Mouse (Mus musculus) hindbrain, embryonic 13.5 days (tissue): Measurements from ENCODE around the gene Foxd3. TPM values are rescaled to one million over a fixed set of nuclear protein-coding genes. Genes with fewer than 3 reads are reported as not detected.

Experiments used
- ATAC-seq: fragments of 200-750 bp; cut with Nextera tagmentation; 2 replicates; pipeline ENCODE4 v1.8.0; 2017; ENCODE audit warnings: moderate TSS enrichment; ENCODE audit not compliant: low FRiP score
- H3K27ac ChIP-seq: fragments of 300-500 bp; sonication (generic); 2 replicates; pipeline ENCODE4 v1.5.1; 2015; ENCODE audit warnings: inconsistent platforms, mild to moderate bottlenecking, moderate library complexity
- H3K27me3 ChIP-seq: fragments of 300-500 bp; sonication (generic); 2 replicates; pipeline ENCODE4 v1.6.1; 2015; ENCODE audit warnings: mild to moderate bottlenecking, inconsistent platforms
- H3K36me3 ChIP-seq: fragments of 300-500 bp; sonication (generic); 2 replicates; pipeline ENCODE4 v1.6.1; 2015; ENCODE audit warnings: mild to moderate bottlenecking, inconsistent platforms
- H3K4me1 ChIP-seq: fragments of 300-500 bp; sonication (generic); replicated peaks from 2 replicates; pipeline ENCODE4 v1.6.1; 2015; ENCODE audit warnings: inconsistent platforms
- H3K4me2 ChIP-seq: fragments of 300-500 bp; sonication (generic); 2 replicates; pipeline ENCODE4 v1.6.1; 2015; ENCODE audit warnings: inconsistent platforms, mild to moderate bottlenecking, moderate library complexity
- H3K4me3 ChIP-seq: fragments of 300-500 bp; sonication (generic); 2 replicates; pipeline ENCODE4 v1.5.1; 2015; ENCODE audit warnings: mild to moderate bottlenecking, inconsistent platforms
- H3K9ac ChIP-seq: fragments of 300-500 bp; sonication (generic); 2 replicates; pipeline ENCODE4 v1.6.1; 2015; ENCODE audit warnings: mild to moderate bottlenecking, inconsistent platforms
- H3K9me3 ChIP-seq: fragments of 300-500 bp; sonication (generic); 2 replicates; pipeline ENCODE4 v1.6.1; 2016; ENCODE audit warnings: inconsistent platforms
- WGBS: fragments of 180-500 bp; shearing (Covaris S2); methylation state at CpG from one replicate; pipeline ENCODE4 v1.1.7; 2015; 5-methylcytosine and 5-hydroxymethylcytosine counted together
- polyA plus RNA-seq: library from polyadenylated mRNA; unstranded; fragments of >200 nt; fragmentation: Nextera tagmentation; extraction: Ambion mirVana; gene quantifications from 2 replicates; pipeline ENCODE4 v1.2.1, GENCODE M21; 2015

Gene Foxd3
- polyA plus RNA-seq, 1 experiment from 2014 or later: 2.2 TPM

DNA sequence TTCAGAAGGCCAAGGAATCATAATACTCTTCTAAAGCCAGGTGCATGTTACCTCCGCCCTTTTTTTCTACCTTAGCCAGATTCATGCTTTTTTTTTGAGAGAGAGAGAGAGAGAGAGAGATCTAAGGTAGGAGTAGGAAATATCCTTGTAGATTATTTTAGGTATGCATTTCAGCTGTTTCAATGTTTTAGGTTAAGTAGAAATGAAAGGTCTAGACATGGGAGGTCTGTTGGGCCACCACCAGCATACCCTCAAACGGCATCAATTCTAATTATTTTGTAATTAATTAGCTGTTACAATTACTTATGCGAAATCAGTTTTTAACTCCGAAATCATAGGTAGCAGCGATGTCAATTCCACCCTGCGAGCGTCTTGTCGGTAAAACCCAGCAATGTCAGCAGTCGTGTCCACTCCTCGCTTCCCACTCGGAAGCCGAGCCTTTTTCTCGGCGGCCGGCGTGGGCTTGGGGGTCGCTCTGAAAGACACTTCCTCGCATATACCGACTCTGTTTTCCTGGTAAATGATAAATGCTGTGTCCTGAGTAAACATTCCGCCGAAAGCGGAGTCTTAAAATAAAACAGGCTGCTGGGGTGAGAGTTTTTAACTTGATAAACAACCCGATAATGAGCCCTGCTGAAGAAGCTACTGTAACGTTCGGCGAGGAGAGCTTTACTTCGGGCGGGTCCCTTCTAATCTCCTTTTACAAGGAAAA is 3.4 kb downstream of the Foxd3 start:
- Histone ChIP-seq H3K36me3 (no peaks in the 10 kb centered on the region), H3K27me3 (peaks cover 83% of the 10 kb centered on the region), H3K4me2 (peak overlapping the region; percentile 36), H3K4me3 (peak overlapping the region; percentile 24), H3K4me1 (peaks cover 26% of the 10 kb centered on the region), H3K9ac (no peak overlapping the region), H3K27ac (peak overlapping the region; percentile 6; the same call in 1 of the 2 replicates), H3K9me3 (no peaks in the 10 kb centered on the region)
- 2% methylated on average over 28 of the region's 28 CpGs for WGBS
- ATAC-seq: no peak

DNA sequence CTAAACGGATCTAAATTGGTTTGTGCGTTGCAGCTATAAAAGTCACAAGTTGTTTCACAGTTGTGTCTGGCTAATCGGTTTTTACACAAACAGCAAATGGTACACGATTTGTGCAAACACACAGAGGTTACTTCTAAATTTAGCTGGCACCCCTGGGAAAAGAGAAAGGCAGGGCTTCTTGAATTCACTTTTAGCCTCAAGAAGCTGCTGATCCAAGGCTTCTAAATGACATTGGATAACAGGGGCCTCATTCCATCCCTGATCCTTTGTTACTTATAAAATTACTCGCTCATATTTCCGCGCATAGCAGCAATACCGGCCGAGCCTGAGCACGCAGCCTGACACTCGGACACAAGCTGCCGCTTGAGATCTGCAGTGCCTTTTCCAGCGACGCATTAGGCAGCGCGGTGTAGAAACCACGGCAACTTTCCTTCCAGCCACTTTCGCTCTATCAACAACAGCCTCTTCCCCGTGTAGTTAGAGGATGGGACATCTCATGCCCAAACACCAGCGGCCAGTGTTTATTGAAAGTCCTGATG is 4.0 kb downstream of the Foxd3 start:
- peaks cover 83% of the 10 kb centered on the region for H3K27me3 ChIP-seq

DNA sequence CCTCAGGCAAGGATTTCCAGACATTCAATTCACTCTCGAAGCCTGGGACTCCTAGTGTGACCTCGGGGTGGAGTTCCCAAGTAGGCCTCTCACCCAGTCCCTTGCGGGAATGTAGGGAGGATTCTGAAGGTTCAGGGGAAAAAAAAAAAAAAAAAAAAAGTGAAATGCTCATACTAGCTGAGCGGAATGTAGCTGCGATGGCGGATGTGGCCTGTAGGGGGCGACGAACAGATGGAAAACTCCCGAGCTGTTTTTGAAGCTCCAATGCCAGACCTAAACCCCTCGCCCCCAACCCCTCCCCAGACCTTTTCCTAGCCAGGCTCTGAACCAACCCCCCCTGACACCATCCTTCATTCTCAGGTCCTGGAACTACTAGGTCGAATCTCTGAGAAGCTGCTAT is 4.9 kb downstream of the Foxd3 start:
- no peak overlapping the region for H3K27ac ChIP-seq
- peak overlapping the region; percentile 36; the same call in 1 of the 2 replicates for H3K4me2 ChIP-seq
- peaks cover 22% of the 10 kb centered on the region for H3K4me1 ChIP-seq
- H3K9ac ChIP-seq: no peak overlapping the region
- ATAC-seq: 0 out of 2 replicates have a peak, but pooled peaks have one; percentile 25
- H3K9me3 ChIP-seq: no peaks in the 10 kb centered on the region
- WGBS: under 1% methylated on average over 11 of the region's 11 CpGs
- peaks cover 84% of the 10 kb centered on the region for H3K27me3 ChIP-seq
- no peaks in the 10 kb centered on the region for H3K36me3 ChIP-seq
- no peak overlapping the region for H3K4me3 ChIP-seq

More for the DNA sequence above, 4.0 kb downstream of the Foxd3 start:
- no peak for ATAC-seq
- Histone ChIP-seq H3K9me3 (no peaks in the 10 kb centered on the region), H3K4me1 (peaks cover 26% of the 10 kb centered on the region), H3K4me3 (peak overlapping the region; percentile 24), H3K9ac (0 out of 2 replicates have a peak overlapping the region, but pooled peaks have one; percentile 26), H3K4me2 (peak overlapping the region; percentile 36), H3K36me3 (no peaks in the 10 kb centered on the region), H3K27ac (peak overlapping the region; percentile 6)
- under 1% methylated on average over 20 of the region's 20 CpGs for WGBS

DNA sequence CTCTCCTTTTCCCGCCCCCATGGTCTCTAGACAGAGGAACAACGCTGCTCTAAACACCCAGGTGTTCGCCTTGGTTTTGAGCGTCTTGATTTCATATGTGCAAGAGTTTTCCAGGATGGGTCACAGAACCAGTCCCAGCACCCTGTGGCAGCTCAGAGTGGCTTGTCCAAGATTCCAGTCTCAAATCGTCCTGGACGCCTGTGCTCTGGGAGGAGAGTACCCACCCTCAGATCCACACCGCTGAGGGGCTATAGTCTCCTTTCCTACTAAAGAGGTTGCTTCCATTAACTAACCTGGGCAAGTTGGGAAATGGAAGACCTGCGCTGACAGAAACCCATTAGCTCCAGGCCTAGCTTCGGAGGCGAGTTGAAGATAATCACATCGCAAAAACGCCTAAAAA is 5.9 kb downstream of the Foxd3 start:
- ATAC-seq: no peak
- Histone ChIP-seq H3K27ac (no peak overlapping the region), H3K9me3 (no peaks in the 10 kb centered on the region), H3K27me3 (peaks cover 79% of the 10 kb centered on the region), H3K4me3 (no peak overlapping the region), H3K4me1 (peaks cover 15% of the 10 kb centered on the region), H3K36me3 (no peaks in the 10 kb centered on the region), H3K9ac (no peak overlapping the region), H3K4me2 (no peak overlapping the region)
- 6% methylated on average over 12 of the region's 12 CpGs for WGBS

DNA sequence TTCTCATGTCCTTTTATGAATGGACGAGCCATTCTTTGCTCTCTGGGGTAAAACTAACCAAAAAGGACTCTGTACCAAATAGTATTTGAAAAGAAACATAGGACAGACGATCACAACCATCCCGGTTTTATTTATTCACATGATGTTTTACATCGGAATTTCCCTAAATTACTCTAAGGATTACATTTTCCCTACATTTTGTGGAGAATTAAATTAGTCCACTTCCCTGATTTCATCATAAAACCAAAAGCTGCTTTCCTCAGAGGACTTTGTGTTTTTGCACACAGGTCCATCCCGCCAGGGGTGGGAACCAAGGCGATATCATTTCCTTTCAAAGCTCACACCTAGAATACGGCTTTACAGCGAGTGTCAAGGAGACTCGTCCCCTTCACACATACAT is 6.3 kb downstream of the Foxd3 start:
- 9% methylated on average over 9 of the region's 9 CpGs for WGBS
- Histone ChIP-seq H3K4me3 (no peak overlapping the region), H3K27ac (no peak overlapping the region), H3K4me1 (peaks cover 10% of the 10 kb centered on the region), H3K4me2 (no peak overlapping the region), H3K36me3 (no peaks in the 10 kb centered on the region), H3K9me3 (no peaks in the 10 kb centered on the region), H3K9ac (no peak overlapping the region), H3K27me3 (peaks cover 78% of the 10 kb centered on the region)
- no peak for ATAC-seq

DNA sequence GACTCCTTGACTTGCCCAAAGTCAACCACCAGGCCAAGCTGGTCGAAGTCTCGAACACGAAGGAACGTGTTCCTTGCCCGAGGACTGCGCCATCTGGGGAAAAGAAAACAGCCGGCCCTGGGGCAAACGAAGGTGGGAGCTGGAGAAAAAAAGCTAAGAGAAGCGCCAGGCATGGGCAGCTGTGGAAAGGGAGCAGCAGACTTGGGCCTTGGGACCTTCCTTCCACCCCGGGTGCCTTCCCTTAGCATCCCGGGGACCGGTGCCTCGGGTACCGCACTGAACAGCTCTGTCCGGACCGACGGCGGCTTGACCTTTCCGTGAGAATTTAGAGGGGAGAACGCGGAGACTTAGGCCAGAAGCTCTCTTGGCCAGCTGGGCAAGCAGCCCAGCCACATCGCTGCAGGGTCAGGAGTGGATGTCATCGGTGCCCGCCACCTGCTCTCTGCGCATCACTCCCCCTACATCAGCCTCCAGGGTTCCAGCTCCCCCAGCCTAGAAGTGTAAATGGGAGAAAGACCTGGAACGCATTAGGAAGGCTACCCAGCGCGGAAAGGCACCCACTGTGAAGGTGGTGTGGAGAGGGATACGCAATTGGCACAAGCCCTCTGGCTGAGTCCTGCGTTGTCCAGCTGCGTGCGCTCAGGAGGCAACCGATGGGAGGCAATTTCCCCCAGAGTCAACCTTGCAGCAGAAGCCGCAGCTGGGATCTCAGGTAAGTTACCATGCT is 6.9 kb downstream of the Foxd3 start:
- Histone ChIP-seq H3K4me1 (peaks cover 4% of the 10 kb centered on the region), H3K27me3 (peaks cover 78% of the 10 kb centered on the region), H3K9me3 (no peaks in the 10 kb centered on the region), H3K27ac (no peak overlapping the region), H3K4me3 (no peak overlapping the region), H3K4me2 (no peak overlapping the region), H3K9ac (no peak overlapping the region), H3K36me3 (no peaks in the 10 kb centered on the region)
- WGBS: 2% methylated on average over 34 of the region's 34 CpGs
- ATAC-seq: 0 out of 2 replicates have a peak, but pooled peaks have one; percentile 7

DNA sequence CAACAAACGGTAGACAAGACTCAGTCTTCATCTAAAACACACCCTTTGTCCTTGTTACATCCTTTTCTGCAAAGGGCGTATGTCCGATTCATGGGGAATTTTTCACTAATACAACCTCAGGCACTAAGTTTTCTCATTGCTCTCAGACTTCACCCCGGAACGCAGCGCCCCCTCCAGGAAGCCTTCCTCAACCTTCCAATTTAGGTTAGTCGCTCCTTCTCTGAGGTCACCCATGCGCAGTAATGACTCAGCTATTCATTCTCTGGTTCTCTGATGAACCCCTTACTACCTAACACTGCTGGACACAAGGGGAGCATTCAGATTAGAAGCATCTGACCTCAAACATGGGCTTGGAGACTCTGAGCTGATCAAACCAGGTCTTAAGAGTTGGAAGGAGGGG is 7.6 kb downstream of the Foxd3 start:
- WGBS: 16% methylated on average over 8 of the region's 8 CpGs
- no peak overlapping the region for H3K4me2 ChIP-seq
- ATAC-seq: no peak
- peaks cover 81% of the 10 kb centered on the region for H3K27me3 ChIP-seq
- H3K9ac ChIP-seq: no peak overlapping the region
- H3K9me3 ChIP-seq: no peaks in the 10 kb centered on the region
- H3K36me3 ChIP-seq: no peaks in the 10 kb centered on the region
- no peak overlapping the region for H3K4me3 ChIP-seq
- no peak overlapping the region for H3K27ac ChIP-seq
- H3K4me1 ChIP-seq: peaks cover 4% of the 10 kb centered on the region

DNA sequence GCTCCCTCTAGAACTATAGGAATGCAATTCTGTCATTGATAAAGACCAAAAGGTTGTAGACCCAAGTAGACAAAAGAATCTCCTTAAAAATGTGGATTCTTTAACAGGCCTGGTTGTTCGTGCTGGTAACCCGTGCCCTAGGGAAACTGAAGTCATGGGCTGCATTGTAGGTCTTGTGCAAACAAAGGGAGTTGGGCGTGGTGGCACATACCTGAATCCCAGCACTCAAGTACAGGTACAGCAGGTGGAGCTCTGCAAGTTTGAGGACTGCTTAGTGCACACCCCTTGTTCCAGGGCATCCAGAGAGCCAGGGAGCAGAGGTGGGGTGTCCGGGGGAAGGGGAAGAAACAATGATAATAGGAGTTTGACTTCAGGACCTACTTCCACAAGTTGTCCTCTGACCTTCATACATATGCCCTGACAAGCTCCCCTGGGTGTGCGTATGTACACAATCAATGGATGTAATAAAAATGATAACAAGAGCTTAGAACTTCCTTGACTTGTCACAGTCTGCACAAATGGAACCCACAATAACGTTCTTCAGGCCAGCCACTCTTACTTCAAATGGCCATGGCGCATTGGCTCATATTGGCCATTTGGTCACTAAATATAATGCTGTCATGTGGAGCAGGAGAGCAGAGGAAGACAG is 14.2 kb downstream of the Foxd3 start:
- H3K9me3 ChIP-seq: no peaks in the 10 kb centered on the region; the same call in 1 of the 2 replicates
- no peaks in the 10 kb centered on the region for H3K4me1 ChIP-seq
- H3K4me2 ChIP-seq: no peak overlapping the region
- no peak overlapping the region for H3K27ac ChIP-seq
- peaks cover 37% of the 10 kb centered on the region for H3K27me3 ChIP-seq
- no peak overlapping the region for H3K9ac ChIP-seq
- H3K4me3 ChIP-seq: no peak overlapping the region
- no peak for ATAC-seq
- WGBS: 91% methylated on average over 7 of the region's 7 CpGs
- no peaks in the 10 kb centered on the region for H3K36me3 ChIP-seq

DNA sequence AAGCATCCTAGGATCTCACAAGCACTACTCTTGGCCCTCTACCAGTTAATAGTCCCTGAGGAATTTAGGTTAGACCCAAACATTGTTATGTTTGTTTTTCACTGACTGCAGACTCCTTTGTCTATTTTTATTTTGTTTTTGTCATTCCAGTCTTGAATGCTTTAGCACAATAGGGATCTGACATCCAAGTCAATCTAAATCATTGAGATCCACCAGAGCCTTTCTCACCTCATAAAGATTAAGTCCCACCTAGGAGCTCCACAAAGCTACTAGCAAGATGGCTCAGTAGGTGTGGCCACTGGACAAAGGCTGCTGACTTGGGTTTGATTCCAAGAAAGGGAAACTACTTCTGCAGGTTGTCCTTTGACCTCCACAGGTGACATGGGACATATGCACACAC is 19.1 kb downstream of the Foxd3 start:
- no peak for ATAC-seq
- H3K9me3 ChIP-seq: no peaks in the 10 kb centered on the region; the same call in 1 of the 2 replicates
- no peaks in the 10 kb centered on the region for H3K4me1 ChIP-seq
- H3K27ac ChIP-seq: no peak overlapping the region
- H3K4me3 ChIP-seq: no peak overlapping the region
- no peak overlapping the region for H3K4me2 ChIP-seq
- H3K27me3 ChIP-seq: 0 out of 2 replicates have a peak, but pooled peaks cover 4% of the 10 kb centered on the region
- no peaks in the 10 kb centered on the region for H3K36me3 ChIP-seq
- no peak overlapping the region for H3K9ac ChIP-seq

DNA sequence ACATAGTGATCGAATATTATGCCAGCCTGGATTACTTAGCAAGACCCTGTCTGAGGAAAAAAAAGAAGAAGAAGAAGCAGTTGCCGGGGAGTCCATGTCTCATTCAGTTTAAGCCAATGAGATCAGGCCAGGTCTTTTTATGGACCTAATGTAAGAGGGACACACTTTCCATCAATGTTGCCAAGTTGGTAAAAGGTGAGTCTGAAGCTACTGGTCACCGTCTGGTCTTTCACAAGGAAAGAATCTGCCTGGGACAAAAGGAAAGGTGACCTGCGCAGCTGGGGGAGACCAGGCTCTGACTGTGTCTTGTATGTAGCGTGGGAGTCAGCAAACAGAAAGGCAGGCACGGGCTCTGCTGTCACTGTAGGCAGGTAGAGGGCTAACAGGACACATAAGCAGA is 27.8 kb downstream of the Foxd3 start:
- Histone ChIP-seq H3K36me3 (no peaks in the 10 kb centered on the region), H3K4me1 (no peaks in the 10 kb centered on the region), H3K27me3 (no peaks in the 10 kb centered on the region), H3K4me2 (no peak overlapping the region), H3K4me3 (no peak overlapping the region), H3K9ac (no peak overlapping the region), H3K27ac (no peak overlapping the region), H3K9me3 (no peaks in the 10 kb centered on the region)
- ATAC-seq: no peak
- 87% methylated on average over 6 of the region's 6 CpGs for WGBS

DNA sequence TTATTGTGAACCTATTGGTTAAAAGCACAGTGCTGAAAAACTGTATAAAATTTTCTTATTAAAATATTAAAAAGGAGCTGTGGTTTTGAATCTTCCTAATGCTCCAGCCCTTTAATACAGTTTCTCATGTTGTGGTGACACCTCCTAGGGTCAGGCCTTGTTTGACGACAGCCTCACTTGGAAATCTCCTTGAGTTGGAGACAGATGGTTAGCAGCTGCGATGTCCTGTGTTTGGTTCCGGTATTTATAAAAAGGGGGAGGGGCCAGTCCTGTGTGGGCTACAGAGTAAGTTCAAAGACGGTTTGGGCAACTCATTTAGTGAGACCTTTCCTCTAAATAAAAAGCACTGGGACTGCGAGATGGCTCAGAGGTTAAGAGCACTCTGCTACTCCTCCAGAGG is 30.2 kb downstream of the Foxd3 start:
- H3K27me3 ChIP-seq: no peaks in the 10 kb centered on the region
- no peaks in the 10 kb centered on the region for H3K4me1 ChIP-seq
- WGBS: 56% methylated on average over 5 of the region's 5 CpGs
- no peaks in the 10 kb centered on the region for H3K9me3 ChIP-seq
- H3K4me2 ChIP-seq: no peak overlapping the region
- no peak overlapping the region for H3K9ac ChIP-seq
- ATAC-seq: no peak
- no peak overlapping the region for H3K4me3 ChIP-seq
- H3K36me3 ChIP-seq: no peaks in the 10 kb centered on the region
- H3K27ac ChIP-seq: no peak overlapping the region
